Mouse (Mus musculus): ENCODE data around the gene 1700037C18Rik. TPM values are rescaled to one million over a fixed set of nuclear protein-coding genes. Genes with fewer than 3 reads are reported as not detected.

1700037C18Rik gene
- polyA plus RNA-seq (2015; fragmentation: Illumina TruSeq; extraction: RNeasy Lipid Tissue Mini Kit (QIAGEN cat#74804); ENCODE audit: insufficient read depth, low read depth, low replicate concordance) = 0.61 TPM

GRCm38 (mm10) chr16:3908537-3909111 is at the start of gene 1700037C18Rik, which contains the start of gene Cluap1:
TSS of gene 1700037C18Rik (minus strand) at chr16:3908689.
TSS of gene Cluap1 (plus strand) at chr16:3908801.

GRCm38 (mm10) chr16:3884201-3885064 is 24.1 kb downstream of the 1700037C18Rik start, which contains the start of the genes Zfp597 and Gm20695:
TSS of gene Zfp597 (minus strand) at chr16:3884561.
TSS of gene Gm20695 (plus strand) at chr16:3884648.

GRCm38 (mm10) chr16:3872216-3873047 is 36.1 kb downstream of the 1700037C18Rik start, which contains the start of gene Naa60:
TSS of gene Naa60 (plus strand) at chr16:3872375.

GRCm38 (mm10) chr16:3846711-3847518 is 61.6 kb downstream of the 1700037C18Rik start, which contains the start of gene Zfp174:
TSS of gene Zfp174 (plus strand) at chr16:3847268.

Other genes starting within 250 kb of the 1700037C18Rik start
- not detected for gene Mefv, start 190.6 kb downstream of the 1700037C18Rik start, polyA plus RNA-seq (2015; fragmentation: Illumina TruSeq; extraction: RNeasy Lipid Tissue Mini Kit (QIAGEN cat#74804); ENCODE audit: insufficient read depth, low read depth, low replicate concordance)
- gene Zfp263, start 164.6 kb downstream of the 1700037C18Rik start, polyA plus RNA-seq (2015; fragmentation: Illumina TruSeq; extraction: RNeasy Lipid Tissue Mini Kit (QIAGEN cat#74804); ENCODE audit: insufficient read depth, low read depth, low replicate concordance) = 11.1 TPM
- gene Olfr15, start 77.8 kb downstream of the 1700037C18Rik start, polyA plus RNA-seq (2015; fragmentation: Illumina TruSeq; extraction: RNeasy Lipid Tissue Mini Kit (QIAGEN cat#74804); ENCODE audit: insufficient read depth, low read depth, low replicate concordance) = not detected
- gene Zfp174, start 61.4 kb downstream of the 1700037C18Rik start, polyA plus RNA-seq (2015; fragmentation: Illumina TruSeq; extraction: RNeasy Lipid Tissue Mini Kit (QIAGEN cat#74804); ENCODE audit: insufficient read depth, low read depth, low replicate concordance) = 0.96 TPM
- 18.0 TPM for gene Naa60, start 36.3 kb downstream of the 1700037C18Rik start, polyA plus RNA-seq (2015; fragmentation: Illumina TruSeq; extraction: RNeasy Lipid Tissue Mini Kit (QIAGEN cat#74804); ENCODE audit: insufficient read depth, low read depth, low replicate concordance)
- gene Zfp597, start 24.1 kb downstream of the 1700037C18Rik start, polyA plus RNA-seq (2015; fragmentation: Illumina TruSeq; extraction: RNeasy Lipid Tissue Mini Kit (QIAGEN cat#74804); ENCODE audit: insufficient read depth, low read depth, low replicate concordance) = 3.2 TPM
- gene Gm20695, start 24.0 kb downstream of the 1700037C18Rik start, polyA plus RNA-seq (2015; fragmentation: Illumina TruSeq; extraction: RNeasy Lipid Tissue Mini Kit (QIAGEN cat#74804); ENCODE audit: insufficient read depth, low read depth, low replicate concordance) = not detected
- gene Cluap1, start 112 bp upstream of the 1700037C18Rik start, polyA plus RNA-seq (2015; fragmentation: Illumina TruSeq; extraction: RNeasy Lipid Tissue Mini Kit (QIAGEN cat#74804); ENCODE audit: insufficient read depth, low read depth, low replicate concordance) = 4.0 TPM
- not detected for gene Nlrc3, start 67.9 kb upstream of the 1700037C18Rik start, polyA plus RNA-seq (2015; fragmentation: Illumina TruSeq; extraction: RNeasy Lipid Tissue Mini Kit (QIAGEN cat#74804); ENCODE audit: insufficient read depth, low read depth, low replicate concordance)
- 7.0 TPM for gene Slx4, start 95.1 kb upstream of the 1700037C18Rik start, polyA plus RNA-seq (2015; fragmentation: Illumina TruSeq; extraction: RNeasy Lipid Tissue Mini Kit (QIAGEN cat#74804); ENCODE audit: insufficient read depth, low read depth, low replicate concordance)
- not detected for gene Dnase1, start 128.3 kb upstream of the 1700037C18Rik start, polyA plus RNA-seq (2015; fragmentation: Illumina TruSeq; extraction: RNeasy Lipid Tissue Mini Kit (QIAGEN cat#74804); ENCODE audit: insufficient read depth, low read depth, low replicate concordance)
- 12.6 TPM for gene Trap1, start 169.1 kb upstream of the 1700037C18Rik start, polyA plus RNA-seq (2015; fragmentation: Illumina TruSeq; extraction: RNeasy Lipid Tissue Mini Kit (QIAGEN cat#74804); ENCODE audit: insufficient read depth, low read depth, low replicate concordance)